Mouse (Mus musculus): ENCODE measurements around the gene Elp1.

Gene Elp1

GRCm38 (mm10) chr4:56702234-56702633 is 99.9 kb downstream of the Elp1 start:
- no peak for DNase-seq (ENCODE audit: low spot score)
